Mouse (Mus musculus) frontal cortex, postnatal 25 days (tissue): ENCODE measurements around the gene Pim1.
A peak's percentile ranks its signal among the peaks of the same experiment; 100 is the strongest.

ENCODE experiments used
- DNase-seq, 2 experiments: peaks; one replicate each; pipeline ENCODE4 v3.0.0; 2022; ENCODE audit warnings: low spot score in 2 of 2

The Pim1 gene

GRCm38 (mm10) chr17:29465405-29466010, 25.0 kb upstream of the Pim1 start:
- DNase-seq, result no peak

GRCm38 (mm10) chr17:29467030-29467429, 23.5 kb upstream of the Pim1 start:
- DNase-seq, result no peak

- DNase-seq, result no peak
Measured at GRCm38 (mm10) chr17:29473466-29473865, 17.1 kb upstream of the Pim1 start.

- DNase-seq, result no peak
Measured at GRCm38 (mm10) chr17:29474036-29474435, 16.5 kb upstream of the Pim1 start.

GRCm38 (mm10) chr17:29475142-29475541, 15.4 kb upstream of the Pim1 start:
- DNase-seq, result no peak

- no peak for DNase-seq
Measured at GRCm38 (mm10) chr17:29476461-29476860, 14.1 kb upstream of the Pim1 start.

GRCm38 (mm10) chr17:29477357-29477756, 13.2 kb upstream of the Pim1 start:
- DNase-seq, result no peak

GRCm38 (mm10) chr17:29478271-29478670, 12.3 kb upstream of the Pim1 start:
- no peak for DNase-seq

- DNase-seq, result no peak
Measured at GRCm38 (mm10) chr17:29480256-29480655, 10.3 kb upstream of the Pim1 start.

GRCm38 (mm10) chr17:29482632-29483031, 7.9 kb upstream of the Pim1 start:
- DNase-seq, result no peak

- no peak for DNase-seq
Measured at GRCm38 (mm10) chr17:29483282-29483681, 7.3 kb upstream of the Pim1 start.

GRCm38 (mm10) chr17:29484431-29484830, 6.1 kb upstream of the Pim1 start:
- DNase-seq, result no peak

GRCm38 (mm10) chr17:29485336-29486233, 5.0 kb upstream of the Pim1 start:
- DNase-seq, result no peak

GRCm38 (mm10) chr17:29488257-29488977, 2.1 kb upstream of the Pim1 start:
- DNase-seq, result no peak

GRCm38 (mm10) chr17:29488978-29489970, 1.3 kb upstream of the Pim1 start:
- peak in 1 of 2 experiments; percentile 4 for DNase-seq

GRCm38 (mm10) chr17:29489971-29490712, 411 bp upstream of the Pim1 start:
- peak; percentile 79 to 86 for DNase-seq

GRCm38 (mm10) chr17:29491591-29492268, 1.2 kb downstream of the Pim1 start:
- peak in 1 of 2 experiments; percentile 26 for DNase-seq

- peak; percentile 16 to 25 for DNase-seq
Measured at GRCm38 (mm10) chr17:29492269-29493191, 2.0 kb downstream of the Pim1 start.

GRCm38 (mm10) chr17:29493461-29493980, 3.0 kb downstream of the Pim1 start:
- no peak for DNase-seq
